Mouse (Mus musculus) heart, embryonic 14.5 days (tissue): ENCODE results near the gene Rab30. TPM values are rescaled to one million over a fixed set of nuclear protein-coding genes. Genes with fewer than 3 reads are reported as not detected.

Source experiments
- ATAC-seq: fragments of 200-750 bp; cut with Nextera tagmentation; 2 replicates; pipeline ENCODE4 v1.8.0; 2017; ENCODE audit warnings: low read depth, moderate TSS enrichment; ENCODE audit not compliant: insufficient number of reproducible peaks, insufficient read depth, low FRiP score
- H3K27ac ChIP-seq, 2 experiments: fragments of 200-500 bp in 1 of 2; fragments of 300-500 bp in 1 of 2; sonication (generic) in 1 of 2; replicated peaks in 1 of 2; 2 replicates each; pipeline ENCODE4 v1.5.1; 2012 to 2014; ENCODE audit warnings: low read depth in 2 of 2, low read length in 2 of 2, control low read depth in 1 of 2, mild to moderate bottlenecking in 1 of 2, mixed read lengths in 1 of 2; ENCODE audit not compliant: control insufficient read depth in 1 of 2, insufficient read depth in 1 of 2
- H3K27me3 ChIP-seq: fragments of 300-500 bp; sonication (generic); 2 replicates; pipeline ENCODE4 v1.6.1; 2014; ENCODE audit warnings: mild to moderate bottlenecking, low read length, control low read depth; ENCODE audit not compliant: control insufficient read depth, insufficient read depth
- H3K36me3 ChIP-seq: fragments of 300-500 bp; sonication (generic); 2 replicates; pipeline ENCODE4 v1.6.1; 2014; ENCODE audit warnings: mild to moderate bottlenecking, control low read depth, low read length, mixed read lengths; ENCODE audit not compliant: control insufficient read depth, insufficient read depth
- H3K4me1 ChIP-seq, 2 experiments: fragments of 200-500 bp in 1 of 2; fragments of 300-500 bp in 1 of 2; sonication (generic) in 1 of 2; 2 replicates each; pipeline ENCODE4 v1.6.1; 2012 to 2014; ENCODE audit warnings: low read length in 2 of 2, control low read depth in 1 of 2, mixed read lengths in 1 of 2; ENCODE audit not compliant: control insufficient read depth in 2 of 2, insufficient read depth in 2 of 2
- H3K4me2 ChIP-seq: fragments of 300-500 bp; sonication (generic); 2 replicates; pipeline ENCODE4 v1.6.1; 2014; ENCODE audit warnings: mild to moderate bottlenecking, low read length
- H3K4me3 ChIP-seq, 2 experiments: fragments of 200-500 bp in 1 of 2; fragments of 300-500 bp in 1 of 2; sonication (generic) in 1 of 2; 2 replicates each; pipeline ENCODE4 v1.5.1; 2012 to 2014; ENCODE audit warnings: low read length in 2 of 2, mild to moderate bottlenecking in 2 of 2, control low read depth in 1 of 2, low read depth in 1 of 2, moderate library complexity in 1 of 2; ENCODE audit not compliant: control insufficient read depth in 1 of 2, insufficient read depth in 1 of 2
- H3K9ac ChIP-seq: fragments of 300-500 bp; sonication (generic); 2 replicates; pipeline ENCODE4 v1.6.1; 2014; ENCODE audit warnings: mild to moderate bottlenecking, low read length
- H3K9me3 ChIP-seq: fragments of 300-500 bp; sonication (generic); 2 replicates; pipeline ENCODE4 v1.6.1; 2016; ENCODE audit warnings: low read length, control low read depth; ENCODE audit not compliant: control insufficient read depth
- WGBS: fragments of 180-500 bp; shearing (Covaris S2); extraction: QIAGEN DNeasy Blood & Tissue Kit; methylation state at CpG from one replicate; pipeline ENCODE4 v1.1.7; 2014; 5-methylcytosine and 5-hydroxymethylcytosine counted together
- polyA plus RNA-seq: library from polyadenylated mRNA; unstranded; fragments of >200 nt; fragmentation: Nextera tagmentation; extraction: Ambion mirVana; gene quantifications from 2 replicates; pipeline ENCODE4 v1.2.1, GENCODE M21; 2014

Rab30 gene
- polyA plus RNA-seq, 1 experiment from 2014 or later, result 7.5 TPM

DNA sequence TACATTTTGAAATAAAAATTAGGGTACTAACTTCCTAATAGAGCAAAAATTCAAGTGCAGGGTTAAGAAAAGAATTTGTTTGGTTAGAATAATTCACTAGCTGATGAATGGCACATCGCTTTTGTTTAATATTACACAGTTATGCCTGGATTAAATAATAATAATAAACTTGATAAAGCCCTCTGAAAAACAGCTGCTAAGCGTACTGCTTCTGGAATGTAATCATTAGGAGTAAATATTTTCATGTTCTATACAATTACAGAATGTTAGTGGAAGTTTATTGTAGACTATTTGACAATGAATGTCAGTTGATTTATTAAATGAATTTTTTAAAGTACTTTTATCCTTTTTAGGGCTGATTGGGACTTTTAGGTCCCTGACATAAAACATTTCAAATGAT is 100.9 kb downstream of the Rab30 start:
- Histone ChIP-seq H3K36me3 (no peaks in the 10 kb centered on the region), H3K27ac (no peak overlapping the region), H3K4me2 (no peak overlapping the region), H3K9me3 (no peaks in the 10 kb centered on the region), H3K4me3 (no peak overlapping the region), H3K4me1 (no peaks in the 10 kb centered on the region), H3K27me3 (no peaks in the 10 kb centered on the region), H3K9ac (no peak overlapping the region)
- ATAC-seq, result no peak
- WGBS, result 78% methylated on average over 2 of the region's 2 CpGs

DNA sequence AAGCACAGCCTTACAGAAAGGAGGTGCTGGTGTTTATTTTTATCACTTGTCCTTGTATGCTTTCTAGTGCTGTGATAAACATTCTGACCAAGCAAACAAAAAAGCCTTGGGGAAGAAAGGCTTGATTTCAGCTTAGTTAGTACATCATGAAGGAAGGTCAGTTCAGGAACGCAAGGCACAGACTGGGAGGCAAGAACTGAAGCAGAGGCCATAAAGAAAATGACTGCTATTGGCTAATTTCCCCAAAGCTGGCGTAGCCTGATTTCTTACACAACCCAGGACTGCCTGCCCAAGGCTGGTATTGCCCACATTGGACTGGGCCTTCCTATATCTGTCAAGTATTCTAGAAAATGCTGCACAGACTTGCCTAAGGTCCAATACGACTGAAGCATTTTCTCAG is 106.8 kb downstream of the Rab30 start:
- H3K4me1 ChIP-seq, result no peaks in the 10 kb centered on the region
- H3K27ac ChIP-seq, result no peak overlapping the region
- no peaks in the 10 kb centered on the region for H3K9me3 ChIP-seq
- WGBS, result 86% methylated on average over 3 of the region's 3 CpGs
- no peak for ATAC-seq
- no peaks in the 10 kb centered on the region for H3K36me3 ChIP-seq
- H3K9ac ChIP-seq, result no peak overlapping the region
- no peaks in the 10 kb centered on the region for H3K27me3 ChIP-seq
- no peak overlapping the region for H3K4me3 ChIP-seq
- no peak overlapping the region for H3K4me2 ChIP-seq

DNA sequence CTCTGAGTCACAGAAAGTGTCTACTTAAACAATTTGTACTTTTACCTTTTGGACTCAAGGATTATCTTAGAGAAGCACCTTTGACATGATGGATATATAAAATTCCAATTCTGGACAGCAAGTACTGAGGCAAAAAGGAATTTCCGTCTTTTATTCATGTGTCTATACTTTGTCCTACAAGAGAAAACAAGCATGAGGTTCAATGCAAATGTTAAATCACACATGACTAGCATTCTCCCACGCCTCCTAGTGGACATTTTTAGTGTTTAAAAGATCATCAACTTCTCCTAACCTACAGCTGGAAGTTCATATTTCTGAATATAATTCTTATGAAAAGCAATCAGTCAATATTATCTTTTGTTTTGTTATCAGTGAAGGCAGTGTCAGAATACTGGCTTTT is 125.1 kb downstream of the Rab30 start:
- H3K4me3 ChIP-seq, result no peak overlapping the region
- H3K4me2 ChIP-seq, result no peak overlapping the region
- no peaks in the 10 kb centered on the region for H3K27me3 ChIP-seq
- H3K4me1 ChIP-seq, result no peaks in the 10 kb centered on the region
- ATAC-seq, result no peak
- 33% methylated on average over 2 of the region's 2 CpGs for WGBS
- peaks cover 21% of the 10 kb centered on the region for H3K36me3 ChIP-seq
- H3K9me3 ChIP-seq, result no peaks in the 10 kb centered on the region
- H3K27ac ChIP-seq, result no peak overlapping the region
- H3K9ac ChIP-seq, result no peak overlapping the region

DNA sequence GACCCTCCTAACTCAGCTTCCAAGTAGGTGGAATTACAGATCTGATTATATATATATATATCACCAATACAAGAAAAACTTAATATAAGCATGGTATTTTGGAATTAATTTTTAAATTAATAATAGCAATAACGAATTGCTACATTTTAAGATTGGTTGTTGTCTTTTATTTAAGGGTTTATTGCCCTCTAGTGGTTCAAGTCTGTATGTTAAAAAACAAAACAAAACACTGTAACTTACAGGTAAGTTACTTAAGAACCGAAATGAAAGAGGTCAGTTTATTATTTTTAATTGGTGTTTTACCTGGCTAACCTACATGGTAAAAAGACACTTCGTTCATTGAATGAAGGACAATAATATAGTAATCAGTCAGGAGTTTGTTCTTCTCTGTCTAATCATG is 128.8 kb downstream of the Rab30 start:
- H3K9ac ChIP-seq, result no peak overlapping the region
- no peak overlapping the region for H3K4me3 ChIP-seq
- H3K4me2 ChIP-seq, result no peak overlapping the region
- H3K27me3 ChIP-seq, result no peaks in the 10 kb centered on the region
- H3K27ac ChIP-seq, result no peak overlapping the region
- H3K4me1 ChIP-seq, result peaks cover 0 to 5% of the 10 kb centered on the region in 2 experiments; a peak in 3 of 4 replicates
- ATAC-seq, result no peak
- H3K36me3 ChIP-seq, result 0 out of 2 replicates have a peak, but pooled peaks cover 14% of the 10 kb centered on the region
- no peaks in the 10 kb centered on the region for H3K9me3 ChIP-seq
- 73% methylated on average over 3 of the region's 3 CpGs for WGBS

DNA sequence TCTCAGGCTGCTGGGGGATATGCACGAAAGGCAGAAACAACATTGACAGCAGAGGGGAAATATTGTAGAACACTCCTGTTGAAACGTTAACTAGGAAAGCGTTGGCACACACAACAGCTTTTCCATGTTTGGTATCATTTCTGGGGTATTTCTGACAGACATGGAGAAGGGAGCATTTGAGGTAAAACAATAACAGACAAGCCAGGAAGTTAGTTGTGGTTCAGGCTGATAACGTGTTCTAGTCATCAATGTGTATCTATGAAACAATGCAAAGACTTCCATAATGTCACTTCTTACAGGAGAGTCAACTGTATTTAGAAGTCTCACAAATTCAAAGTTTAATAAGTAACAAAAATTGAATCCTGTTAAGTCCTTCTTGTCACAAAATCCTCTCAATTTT is 130.2 kb downstream of the Rab30 start:
- Histone ChIP-seq H3K9ac (no peak overlapping the region), H3K27ac (no peak overlapping the region)
- WGBS, result 82% methylated on average over 4 of the region's 4 CpGs

DNA sequence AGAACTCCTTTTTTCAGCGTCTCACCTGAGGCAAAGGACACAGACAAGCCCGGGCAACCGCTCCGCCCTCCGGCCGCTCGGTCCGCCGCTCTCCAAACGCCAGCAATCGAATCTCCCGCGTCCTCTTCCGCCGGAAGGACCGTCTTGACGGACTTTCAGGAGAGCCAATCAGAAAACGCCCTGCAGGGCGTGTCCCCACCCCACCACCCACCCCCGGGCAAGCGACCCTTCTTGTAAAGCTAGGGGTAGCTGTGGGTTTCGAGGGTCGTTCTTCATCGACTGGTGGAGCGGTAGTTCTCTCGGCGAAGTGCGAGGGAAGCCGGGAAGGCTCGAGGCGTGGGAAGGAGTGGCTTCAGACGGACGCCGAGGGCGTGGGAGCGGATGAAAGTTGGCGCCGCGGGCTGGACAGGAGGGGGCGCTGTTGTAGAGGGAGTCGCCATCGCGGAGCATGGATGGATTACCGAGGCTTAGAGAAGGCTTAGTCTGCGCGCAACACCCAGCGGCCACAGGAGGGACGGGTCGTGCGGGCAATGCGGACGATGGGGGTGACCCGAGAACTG is 132.8 kb downstream of the Rab30 start, which contains the start of the genes Ddias and Prcp:
Gene Ddias (minus strand): TSS at position 132 of the 560 bp plus-strand sequence.
Gene Prcp (plus strand): TSS at position 355 of the 560 bp plus-strand sequence.
- WGBS, result under 1% methylated on average over 53 of the region's 53 CpGs
- peak; percentile 87 for ATAC-seq

More for the DNA sequence above, 130.2 kb downstream of the Rab30 start:
- Histone ChIP-seq H3K4me2 (no peak overlapping the region), H3K9me3 (no peaks in the 10 kb centered on the region), H3K36me3 (0 out of 2 replicates have a peak, but pooled peaks cover 9% of the 10 kb centered on the region), H3K4me3 (no peak overlapping the region), H3K4me1 (peaks cover 0 to 17% of the 10 kb centered on the region in 2 experiments; a peak in 3 of 4 replicates), H3K27me3 (no peaks in the 10 kb centered on the region)
- ATAC-seq, result no peak

DNA sequence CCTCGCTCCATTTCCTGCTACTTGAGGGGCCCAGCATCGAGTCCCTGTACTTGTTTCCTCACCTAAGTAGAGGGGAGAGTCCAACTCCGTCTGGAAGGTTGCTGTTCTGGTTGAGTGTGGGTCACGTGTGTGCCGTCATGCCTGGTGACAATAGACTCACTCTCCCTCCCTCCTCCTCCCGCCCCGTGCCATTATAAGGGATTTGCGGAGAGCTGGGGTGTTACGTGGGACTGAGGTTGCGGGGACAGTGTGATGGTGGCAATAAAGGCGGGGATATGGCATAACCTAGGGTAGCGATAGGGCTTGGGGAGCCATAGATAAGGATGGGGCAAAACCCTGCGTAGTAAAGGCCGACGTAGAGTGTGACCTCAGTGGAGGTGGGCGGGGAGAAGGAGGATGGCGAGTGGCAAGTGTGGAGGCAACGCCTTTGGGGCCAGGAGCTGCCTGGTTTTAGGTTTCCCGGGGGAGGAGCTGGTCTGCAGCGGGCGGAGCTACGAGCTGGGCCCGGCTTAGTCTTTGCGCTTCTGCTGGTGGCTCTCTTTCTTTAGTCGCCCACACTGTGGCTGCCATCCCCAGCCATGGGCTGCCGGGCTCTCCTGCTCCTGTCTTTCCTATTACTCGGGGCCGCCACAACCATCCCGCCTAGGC is 133.5 kb downstream of the Rab30 start:
- peak overlapping the region; percentile 99 for H3K27ac ChIP-seq
- H3K9me3 ChIP-seq, result no peaks in the 10 kb centered on the region
- H3K4me2 ChIP-seq, result peak overlapping the region; percentile 75
- H3K36me3 ChIP-seq, result no peaks in the 10 kb centered on the region
- no peaks in the 10 kb centered on the region for H3K27me3 ChIP-seq
- H3K4me1 ChIP-seq, result peaks cover 0 to 22% of the 10 kb centered on the region in 2 experiments; a peak in 3 of 4 replicates
- peak overlapping the region; percentile 86 for H3K9ac ChIP-seq
- H3K4me3 ChIP-seq, result peak overlapping the region; percentile 59 to 75
- under 1% methylated on average over 29 of the region's 29 CpGs for WGBS
- ATAC-seq, result peak; percentile 88

More for the DNA sequence above, 132.8 kb downstream of the Rab30 start, which contains the start of the genes Ddias and Prcp:
- H3K36me3 ChIP-seq, result 0 out of 2 replicates have a peak, but pooled peaks cover 3% of the 10 kb centered on the region
- H3K4me2 ChIP-seq, result peak within 1 kb of the TSS; percentile 75
- H3K9me3 ChIP-seq, result no peaks in the 10 kb centered on the region
- peak within 1 kb of the TSS; percentile 99 for H3K27ac ChIP-seq
- no peaks in the 10 kb centered on the region for H3K27me3 ChIP-seq
- peaks cover 0 to 22% of the 10 kb centered on the region in 2 experiments; a peak in 3 of 4 replicates for H3K4me1 ChIP-seq
- peak within 1 kb of the TSS; percentile 86 for H3K9ac ChIP-seq
- H3K4me3 ChIP-seq, result peak within 1 kb of the TSS; percentile 59 to 75
